Mouse (Mus musculus): ENCODE measurements around the gene 1700047I17Rik2. TPM values are rescaled to one million over a fixed set of nuclear protein-coding genes. Genes with fewer than 3 reads are reported as not detected.
"Not testable (repeated sequence)": the region's sequence is repeated elsewhere in the genome, so short reads cannot be mapped to it uniquely, and the experiment has no call there.

Gene 1700047I17Rik2
- polyA plus RNA-seq, 1 experiment from 2014 or later, result 3.3 TPM

- H3K4me2 ChIP-seq; H3K27me3 ChIP-seq; H3K36me3 ChIP-seq; H3K9me3 ChIP-seq (replicated peaks); H3K4me1 ChIP-seq; H3K9ac ChIP-seq; H3K4me3 ChIP-seq (replicated peaks); H3K27ac ChIP-seq; ATAC-seq (replicated peaks; ENCODE audit: low FRiP score): not testable (repeated sequence)
- no CpG with 5 or more reads among the region's 5 CpGs for WGBS
Observed at GRCm38 (mm10) chr12:55263385-55263784, 64.0 kb downstream of the 1700047I17Rik2 start.

Other genes starting within 250 kb of the 1700047I17Rik2 start
- gene Gm20403, start 213.1 kb upstream of the 1700047I17Rik2 start, polyA plus RNA-seq (2015; fragmentation: Nextera tagmentation; extraction: Ambion mirVana), result not detected in 2 replicates
- gene Baz1a, start 185.2 kb upstream of the 1700047I17Rik2 start, polyA plus RNA-seq (2015; fragmentation: Nextera tagmentation; extraction: Ambion mirVana), result 25.8 and 26.7 TPM in 2 replicates
- 38.2 and 40.1 TPM in 2 replicates for gene 2700097O09Rik, start 119.5 kb upstream of the 1700047I17Rik2 start, polyA plus RNA-seq (2015; fragmentation: Nextera tagmentation; extraction: Ambion mirVana)
- gene Srp54a, start 119.3 kb upstream of the 1700047I17Rik2 start, polyA plus RNA-seq (2015; fragmentation: Nextera tagmentation; extraction: Ambion mirVana), result 165 and 189 TPM in 2 replicates
- 15.7 and 16.0 TPM in 2 replicates for gene Fam177a, start 75.1 kb upstream of the 1700047I17Rik2 start, polyA plus RNA-seq (2015; fragmentation: Nextera tagmentation; extraction: Ambion mirVana)
- gene Srp54b, start 44.5 kb upstream of the 1700047I17Rik2 start, polyA plus RNA-seq (2015; fragmentation: Nextera tagmentation; extraction: Ambion mirVana), result 51.4 and 57.2 TPM in 2 replicates
- 69.4 and 76.0 TPM in 2 replicates for gene Srp54c, start 30.6 kb downstream of the 1700047I17Rik2 start, polyA plus RNA-seq (2015; fragmentation: Nextera tagmentation; extraction: Ambion mirVana)
- 15.9 and 16.5 TPM in 2 replicates for gene 1110008L16Rik, start 100.0 kb downstream of the 1700047I17Rik2 start, polyA plus RNA-seq (2015; fragmentation: Nextera tagmentation; extraction: Ambion mirVana)
- 15.3 and 16.2 TPM in 2 replicates for gene Ppp2r3c, start 103.4 kb downstream of the 1700047I17Rik2 start, polyA plus RNA-seq (2015; fragmentation: Nextera tagmentation; extraction: Ambion mirVana)
- 405 and 435 TPM in 2 replicates for gene Psma6, start 184.6 kb downstream of the 1700047I17Rik2 start, polyA plus RNA-seq (2015; fragmentation: Nextera tagmentation; extraction: Ambion mirVana)

Measured in kidney, embryonic 15.5 days (tissue).